Mouse (Mus musculus) lung, postnatal 0 days (tissue): ENCODE measurements around the gene Gjb6.

Source experiments
- CTCF ChIP-seq: IDR thresholded peaks from 2 replicates; pipeline ENCODE4 v1.5.1; 2016; ENCODE audit warnings: antibody characterized with exemption, mild to moderate bottlenecking
- EP300 ChIP-seq: IDR thresholded peaks from 2 replicates; pipeline ENCODE4 v1.6.1; 2016; ENCODE audit warnings: antibody characterized with exemption, mild to moderate bottlenecking, control low read depth

DNA sequence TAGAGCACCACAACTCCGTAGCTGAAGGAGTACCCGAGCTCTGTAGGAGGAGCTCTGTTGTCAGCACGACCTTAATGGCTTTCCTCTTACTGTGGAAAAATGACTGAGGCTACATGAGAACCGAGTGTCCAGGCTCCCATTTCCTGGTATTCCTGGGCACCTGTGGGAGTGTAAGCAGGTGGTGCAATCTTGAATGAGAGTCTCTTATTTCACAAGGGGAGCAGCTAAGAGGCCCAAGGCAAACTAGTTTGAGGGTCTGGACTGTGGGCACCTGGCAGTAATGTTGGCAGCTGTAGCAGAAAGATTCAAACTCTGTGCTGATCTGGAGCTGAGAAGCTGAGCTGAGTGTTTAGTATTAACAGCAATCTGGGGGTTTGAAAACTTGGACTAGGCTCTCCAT, 6.0 kb downstream of the Gjb6 start:
- peak; percentile 20; the same call in 1 of the 2 replicates for TF ChIP-seq EP300
- no peak for TF ChIP-seq CTCF
